Mouse (Mus musculus): Measurements from ENCODE around the gene Gm13289.
"Not testable (repeated sequence)": the region's sequence is repeated elsewhere in the genome, so short reads cannot be mapped to it uniquely, and the experiment has no call there.

GRCm38 (mm10) chr4:88805231-88805630, 28.5 kb downstream of the Gm13289 start, which contains the start of gene Gm13288:
- TF ChIP-seq POLR2A (IDR thresholded peaks at IDR 0.05; ENCODE audit: low read depth, low read length); CTCF (IDR thresholded peaks at IDR 0.05; ENCODE audit: extremely low read depth, insufficient read depth, insufficient read length, insufficient replicate concordance): not testable (repeated sequence)

Data from spleen, adult 2 months (tissue).